Mouse (Mus musculus): ENCODE results near the gene Rccd1.

Gene Rccd1

DNA sequence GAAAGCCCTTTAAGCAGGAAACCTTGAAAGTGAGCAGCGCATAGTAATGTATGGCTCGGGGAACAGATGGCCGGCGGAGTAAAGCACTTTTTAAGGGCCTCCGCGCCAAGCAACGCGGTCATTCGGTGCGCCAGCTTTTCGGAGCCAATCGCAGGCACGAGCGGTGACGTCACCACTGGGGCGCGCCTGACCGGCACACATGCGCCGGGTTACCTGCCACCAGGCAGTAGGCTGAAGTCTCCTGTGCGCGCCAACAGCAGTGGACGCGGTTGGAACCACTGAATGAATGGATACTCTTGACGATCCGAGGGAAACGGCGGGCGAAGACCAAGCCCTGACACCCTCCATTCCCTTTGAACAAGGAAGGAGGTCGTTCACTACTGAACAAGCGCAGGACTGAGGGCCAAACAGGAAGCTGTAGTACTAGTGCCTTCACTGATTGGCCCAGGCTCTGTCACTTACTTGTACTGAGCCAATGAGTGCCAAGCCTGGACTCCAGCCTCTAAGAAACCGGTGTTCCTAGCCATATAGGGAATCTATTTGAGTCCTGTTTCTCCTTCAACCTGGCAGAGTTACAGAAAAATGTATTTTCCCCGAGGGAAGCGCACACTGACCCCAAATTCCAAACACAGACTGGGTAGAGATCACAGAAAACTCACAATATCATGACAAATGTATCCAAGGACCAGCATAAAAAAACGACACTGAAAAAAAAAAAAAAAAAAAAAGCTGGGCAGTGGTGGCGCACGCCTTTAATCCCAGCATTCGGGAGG, at the start of gene Rccd1:
Gene Rccd1 (minus strand): TSS at position 412 of the 773 bp plus-strand sequence.
- DNase-seq: peak; percentile 97

GRCm38 (mm10) chr7:80373850-80374249, 49.6 kb upstream of the Rccd1 start:
- no peak for DNase-seq

GRCm38 (mm10) chr7:80373352-80373751, 49.1 kb upstream of the Rccd1 start:
- no peak for DNase-seq

GRCm38 (mm10) chr7:80372667-80373066, 48.4 kb upstream of the Rccd1 start:
- peak; percentile 56 for DNase-seq

GRCm38 (mm10) chr7:80372166-80372565, 47.9 kb upstream of the Rccd1 start:
- no peak for DNase-seq

DNA sequence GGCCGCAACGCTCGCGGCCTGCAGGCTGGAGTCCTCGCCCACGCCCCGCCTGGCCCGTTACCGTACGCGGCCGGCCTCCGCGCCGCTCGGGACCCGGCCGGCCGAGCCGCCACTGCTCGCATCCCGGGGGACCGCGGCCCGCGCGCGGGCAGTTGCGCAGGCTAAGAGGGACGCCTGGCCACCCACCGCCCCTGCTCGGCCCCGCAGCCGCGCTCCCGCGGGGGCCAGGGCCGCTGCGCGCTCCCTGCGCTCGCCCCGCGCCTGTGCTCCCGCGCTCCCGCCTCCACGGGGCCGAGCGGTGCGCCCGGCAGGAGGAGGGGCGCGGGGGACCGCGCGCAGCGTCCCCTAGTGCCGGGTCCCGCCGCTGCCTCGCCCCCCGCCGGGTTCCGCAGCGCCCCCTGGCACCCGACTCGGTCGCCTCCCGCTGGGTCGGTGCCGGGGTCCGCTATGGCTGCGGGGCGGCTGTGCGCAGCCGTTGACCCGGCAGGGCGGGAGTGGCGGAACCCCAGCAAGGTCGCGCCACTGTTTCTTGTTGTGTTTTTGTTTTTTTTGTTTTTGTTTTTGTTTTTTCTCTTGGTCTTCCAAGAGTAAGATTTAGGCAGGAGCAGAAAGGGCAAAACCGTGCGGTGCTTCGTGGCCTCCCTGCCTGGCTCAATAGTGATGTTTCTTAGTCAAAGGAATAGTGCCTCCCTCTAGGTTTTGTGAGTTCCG, 46.9 kb upstream of the Rccd1 start, which contains the start of gene Man2a2:
Gene Man2a2 (minus strand): TSS at position 335 of the 711 bp plus-strand sequence.
- DNase-seq: peak; percentile 69

- peak; percentile 92 for DNase-seq
These were observed 46.4 kb upstream of the Rccd1 start for GRCm38 (mm10) chr7:80370649-80371040.

GRCm38 (mm10) chr7:80369967-80370431, 45.7 kb upstream of the Rccd1 start:
- no peak for DNase-seq

- peak; percentile 71 for DNase-seq
These were observed 45.2 kb upstream of the Rccd1 start for GRCm38 (mm10) chr7:80369461-80369860.

DNA sequence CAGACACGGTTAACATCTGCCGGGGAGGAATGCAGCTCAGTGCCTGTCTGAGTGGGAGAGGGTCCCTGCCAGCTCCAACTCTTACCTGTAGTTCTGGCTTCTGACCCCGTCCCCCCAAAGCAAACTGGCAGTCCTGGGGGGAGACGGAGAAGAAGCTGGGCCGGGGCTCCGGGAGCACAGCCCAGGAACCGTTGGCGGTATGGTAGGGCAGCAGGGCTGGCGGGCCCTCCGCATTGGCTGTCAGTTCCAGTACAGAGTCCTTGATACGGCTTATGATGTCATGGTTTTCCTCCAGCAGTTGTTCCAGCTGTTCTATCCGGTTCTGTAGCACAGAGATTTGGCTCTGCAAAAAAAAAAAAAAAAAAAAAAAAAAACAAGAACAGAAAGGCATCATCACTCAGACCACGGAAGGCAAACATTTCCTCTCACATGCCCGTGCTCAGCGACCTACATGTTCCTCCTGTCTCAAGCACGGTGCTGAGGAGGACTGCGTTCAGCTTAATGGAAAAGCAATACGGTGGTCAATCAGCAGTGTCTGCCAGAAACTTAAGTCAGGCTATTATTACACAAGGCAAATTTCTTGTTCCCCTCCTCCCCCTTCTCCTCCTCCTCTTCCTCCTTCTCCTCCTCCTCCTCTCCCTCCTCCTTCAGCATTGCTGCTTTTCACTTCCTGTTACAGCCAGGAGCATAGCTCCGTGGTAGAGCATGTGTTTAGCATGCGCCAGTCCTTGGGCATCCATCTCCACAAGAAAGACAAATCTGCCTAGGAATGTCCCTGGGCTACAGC, 44.6 kb upstream of the Rccd1 start:
- peak; percentile 46 for DNase-seq

DNA sequence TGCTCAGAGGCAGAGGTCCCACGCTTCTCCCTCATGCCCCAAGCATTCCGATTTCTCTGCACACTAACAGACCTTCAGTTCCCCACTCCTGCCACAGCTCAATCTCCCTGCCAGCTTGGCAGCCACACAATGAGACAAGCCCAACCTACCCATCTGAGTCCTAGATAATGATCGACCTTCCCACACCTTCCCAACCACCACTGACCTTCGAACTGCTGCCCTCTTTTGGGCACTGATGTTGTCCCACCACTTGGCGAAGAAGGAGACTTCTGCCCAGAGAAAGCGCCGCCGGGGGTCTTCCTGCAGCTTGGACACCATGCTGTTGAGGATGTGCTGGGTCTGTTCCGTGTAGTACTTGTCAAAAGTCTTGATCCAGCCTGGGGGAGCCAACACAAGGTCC, 43.8 kb upstream of the Rccd1 start:
- DNase-seq: peak; percentile 44

- no peak for DNase-seq
These were observed 43.0 kb upstream of the Rccd1 start for GRCm38 (mm10) chr7:80367232-80367631.

DNA sequence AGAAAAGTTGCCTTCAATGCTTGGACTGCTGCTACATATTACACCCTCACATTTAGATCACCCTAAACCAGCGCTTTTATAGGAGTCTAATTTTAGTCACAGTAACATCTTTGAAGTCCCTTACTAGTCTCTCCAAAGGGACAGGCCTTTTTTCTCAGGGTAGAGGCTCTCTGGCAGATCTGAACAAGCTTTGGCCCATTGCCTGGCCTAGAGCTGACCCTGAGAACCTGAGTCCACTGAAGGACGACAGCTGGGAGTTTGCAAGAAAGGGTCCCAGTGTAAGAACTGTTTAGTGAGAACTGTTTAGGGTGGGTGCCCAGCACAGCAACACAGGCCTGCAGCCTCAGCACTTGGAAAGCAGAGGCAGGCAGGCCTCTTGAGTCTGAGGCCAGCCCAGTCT, 41.5 kb upstream of the Rccd1 start:
- DNase-seq: no peak

GRCm38 (mm10) chr7:80360435-80360834, 36.2 kb upstream of the Rccd1 start:
- DNase-seq: no peak

DNA sequence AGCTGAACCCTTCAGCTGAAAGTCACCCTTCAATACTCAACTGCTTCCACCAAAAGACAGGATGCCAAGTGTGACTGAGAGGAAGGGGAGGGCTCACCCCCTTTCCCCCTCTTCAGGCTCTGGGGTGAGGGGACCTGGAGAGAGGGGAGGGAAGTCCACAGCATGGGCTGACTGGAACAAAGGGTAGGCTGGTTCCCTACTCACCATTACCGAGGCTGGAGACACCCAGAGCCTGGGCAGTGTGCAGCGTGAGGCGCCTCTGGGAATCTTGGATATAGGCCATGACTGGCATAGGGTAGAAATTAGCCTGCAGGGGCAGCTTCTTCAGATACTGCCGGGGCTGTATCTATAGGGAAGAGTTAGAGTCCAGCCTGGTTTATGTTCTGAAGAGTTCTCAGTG, 33.8 kb upstream of the Rccd1 start:
- no peak for DNase-seq

- no peak for DNase-seq
These were observed 32.9 kb upstream of the Rccd1 start for GRCm38 (mm10) chr7:80357156-80357555.

DNA sequence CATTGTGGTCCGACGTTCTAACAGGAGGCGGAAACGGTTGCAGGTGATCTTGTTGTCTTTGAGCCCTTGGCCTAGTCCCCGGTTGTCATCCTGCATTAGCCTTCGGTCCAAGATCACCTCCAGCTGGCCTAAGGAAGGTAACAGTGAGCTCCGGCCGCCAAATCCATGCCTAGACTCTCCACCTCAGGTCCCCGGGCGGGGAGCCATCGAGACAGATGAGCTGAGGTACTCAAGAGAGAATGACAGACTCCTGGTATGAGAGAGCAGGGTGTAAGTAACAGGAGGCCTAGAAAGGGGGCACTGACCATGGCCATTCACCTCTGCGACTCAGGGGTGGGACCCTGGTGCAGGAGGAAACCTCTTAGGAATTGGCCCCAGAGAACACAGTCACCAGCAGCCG, 32.1 kb upstream of the Rccd1 start:
- peak; percentile 62 for DNase-seq

DNA sequence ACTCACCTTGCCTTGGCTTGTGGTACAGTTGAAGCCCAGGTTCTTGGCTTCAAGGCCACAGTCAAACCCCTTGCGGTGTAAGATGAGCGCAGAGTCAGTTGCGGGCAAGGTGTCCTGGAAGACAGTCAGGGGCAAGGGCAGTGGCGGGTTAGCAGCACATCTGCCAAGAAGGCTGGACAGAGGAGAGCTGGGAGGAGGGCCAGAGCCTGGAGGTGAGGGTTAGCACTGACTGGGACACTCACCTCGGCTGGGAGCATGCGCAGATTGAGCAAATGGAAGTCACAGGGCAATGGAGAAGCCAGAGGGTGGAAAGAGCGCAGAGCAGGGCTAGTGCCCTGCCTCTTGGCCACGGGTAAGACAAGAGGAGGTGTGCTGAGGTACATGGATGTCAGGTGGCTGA, 28.7 kb upstream of the Rccd1 start:
- DNase-seq: no peak

DNA sequence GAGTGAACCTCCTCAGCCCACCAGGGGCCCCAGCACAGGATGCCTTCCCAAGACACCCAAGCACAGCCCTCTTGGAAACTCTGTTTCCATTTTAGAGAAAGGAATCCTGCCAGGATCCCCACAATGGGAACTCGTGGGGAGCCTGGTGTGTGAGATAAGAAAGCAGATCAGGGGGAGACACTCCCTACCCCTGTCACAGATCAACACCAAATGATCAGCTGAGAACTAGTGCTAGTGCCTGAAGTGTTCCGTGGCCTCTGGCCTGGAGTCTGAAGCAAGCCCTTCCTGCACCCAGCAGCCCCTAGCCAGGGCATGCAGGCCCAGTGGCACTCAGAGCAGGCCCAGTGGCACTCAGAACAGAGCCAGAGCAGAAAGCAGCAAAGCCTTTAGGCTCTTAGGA, 26.6 kb upstream of the Rccd1 start:
- DNase-seq: no peak

DNA sequence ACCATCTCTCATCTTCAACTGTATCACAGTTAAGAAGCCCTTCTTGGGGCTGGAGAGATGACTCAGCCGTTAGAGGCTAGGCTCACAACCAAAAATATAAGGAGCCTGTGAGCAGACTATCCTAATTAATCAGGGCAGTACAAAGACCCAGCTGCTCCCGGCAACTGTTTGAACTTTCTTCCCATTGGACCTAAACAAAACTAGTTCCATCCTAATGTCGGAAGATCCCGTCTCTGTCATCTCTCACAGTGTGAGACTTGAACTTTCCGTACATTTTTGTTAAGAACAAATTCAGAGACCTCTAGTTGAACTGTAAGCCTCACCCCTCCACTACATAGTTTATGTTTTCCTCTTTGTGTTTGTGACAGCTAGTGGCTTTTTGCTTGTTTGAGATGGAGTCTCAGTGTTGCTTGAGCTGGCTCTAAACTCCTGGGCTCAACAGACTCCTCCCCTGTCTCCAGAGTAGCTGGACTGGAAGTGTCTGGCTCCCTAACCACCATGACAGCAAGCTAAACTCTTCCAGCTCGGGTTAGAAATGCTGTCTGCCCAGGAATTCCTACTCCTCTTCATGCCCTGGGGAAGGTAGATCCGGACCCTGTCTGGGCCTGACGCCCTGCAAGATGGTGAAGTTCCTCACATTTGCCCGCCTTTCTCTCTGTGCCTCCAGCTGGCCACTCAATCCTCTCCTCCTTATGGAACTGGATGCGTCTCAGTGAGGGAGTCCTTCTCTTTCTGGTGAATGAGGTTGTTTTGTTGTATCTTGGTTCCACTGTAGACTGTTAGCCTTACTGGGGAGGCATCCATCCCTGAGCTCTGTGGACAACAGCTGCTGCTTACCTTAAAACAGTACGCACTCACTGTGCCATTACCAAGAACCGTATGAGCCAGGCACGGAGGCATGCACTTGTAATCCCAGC, 23.7 kb upstream of the Rccd1 start:
- no peak for DNase-seq

GRCm38 (mm10) chr7:80346830-80347229, 22.6 kb upstream of the Rccd1 start:
- no peak for DNase-seq

DNA sequence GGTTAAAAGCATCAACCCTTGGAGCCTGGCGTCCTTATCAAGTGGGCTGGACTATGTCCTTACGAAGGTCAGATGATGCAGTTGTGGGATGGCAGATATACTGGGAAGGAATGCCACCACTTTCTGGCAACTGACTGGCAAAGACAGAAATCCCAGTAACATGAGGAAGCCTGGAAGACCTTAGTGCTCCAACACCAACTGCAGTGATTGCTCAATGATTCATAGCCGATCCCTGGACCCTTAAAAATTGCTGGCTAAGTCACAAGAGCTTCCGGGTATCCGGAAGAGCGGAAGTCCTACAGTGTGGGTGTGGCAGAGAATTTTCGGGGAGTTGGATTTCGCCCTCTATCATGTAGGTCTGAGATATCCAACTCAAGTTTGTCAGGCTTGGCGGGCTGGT, 21.9 kb upstream of the Rccd1 start:
- no peak for DNase-seq
